Mouse (Mus musculus) erythroblast, embryonic 14.5 days (primary cell): Measurements from ENCODE around the gene Tgfbrap1. TPM values are rescaled to one million over a fixed set of nuclear protein-coding genes. Genes with fewer than 3 reads are reported as not detected.

Experiments used
- H3K27me3 ChIP-seq: 2 replicates; pipeline ENCODE4 v1.6.1; 2012; ENCODE audit warnings: inconsistent platforms; ENCODE audit not compliant: control insufficient read depth
- H3K36me3 ChIP-seq: 2 replicates; pipeline ENCODE4 v1.6.1; 2012; ENCODE audit warnings: mild to moderate bottlenecking, inconsistent platforms; ENCODE audit not compliant: control insufficient read depth
- H3K4me1 ChIP-seq: 2 replicates; pipeline ENCODE4 v1.6.1; 2012; ENCODE audit warnings: inconsistent platforms; ENCODE audit not compliant: control insufficient read depth
- H3K4me3 ChIP-seq: replicated peaks from 2 replicates; pipeline ENCODE3; 2012; ENCODE audit warnings: moderate library complexity, mild to moderate bottlenecking, inconsistent platforms
- H3K9me3 ChIP-seq: 2 replicates; pipeline ENCODE4 v1.6.1; 2012; ENCODE audit warnings: low read length, inconsistent platforms, mixed read lengths; ENCODE audit not compliant: control insufficient read depth
- GATA1 ChIP-seq: IDR thresholded peaks from 2 replicates; pipeline ENCODE4 v1.6.1; 2012; ENCODE audit warnings: low read length, inconsistent platforms, mixed read lengths
- TAL1 ChIP-seq: IDR thresholded peaks from 3 replicates; pipeline ENCODE4 v1.6.1; 2012; ENCODE audit warnings: low read length, inconsistent platforms, mixed read lengths
- polyA plus RNA-seq: library from polyadenylated mRNA; stranded (reverse); fragments of >175 nt; gene quantifications from 2 replicates; pipeline ENCODE4 v1.2.3, GENCODE M21; 2012

Gene Tgfbrap1
- polyA plus RNA-seq, 1 experiment = 0.36 TPM

GRCm38 (mm10) chr1:43120950-43121349 is 22.5 kb upstream of the Tgfbrap1 start:
- H3K27me3 ChIP-seq = no peaks in the 10 kb centered on the region
- H3K4me1 ChIP-seq = no peaks in the 10 kb centered on the region
- 0 out of 2 replicates have a peak, but pooled peaks cover 2% of the 10 kb centered on the region for H3K9me3 ChIP-seq
- no peak for TF ChIP-seq GATA1
- TF ChIP-seq TAL1 = no peak
- H3K36me3 ChIP-seq = peaks cover 19% of the 10 kb centered on the region
- no peak overlapping the region for H3K4me3 ChIP-seq

DNA sequence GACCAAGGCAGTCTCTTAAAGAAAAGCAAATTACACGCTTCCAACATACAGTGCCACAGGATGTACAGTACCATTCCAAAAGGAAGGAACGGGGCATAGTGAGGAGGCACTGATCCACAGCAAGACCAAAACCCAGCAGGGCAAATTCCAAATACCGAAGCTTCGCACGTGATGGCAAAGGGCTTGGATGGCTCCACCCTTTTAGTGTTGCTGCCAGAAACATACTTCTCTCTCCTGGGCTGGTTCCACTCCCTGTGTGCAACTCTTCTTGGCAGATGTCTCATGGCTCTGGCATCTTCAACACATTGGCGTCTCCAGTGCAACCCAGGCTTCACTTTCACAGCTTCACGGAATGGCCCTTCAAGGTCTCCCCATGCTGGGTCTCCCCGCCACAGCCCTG is 19.0 kb upstream of the Tgfbrap1 start:
- Histone ChIP-seq H3K9me3 (0 out of 2 replicates have a peak, but pooled peaks cover 2% of the 10 kb centered on the region), H3K36me3 (peaks cover 44% of the 10 kb centered on the region), H3K4me1 (peaks cover 3% of the 10 kb centered on the region; the same call in 1 of the 2 replicates), H3K4me3 (no peak overlapping the region), H3K27me3 (no peaks in the 10 kb centered on the region)
- no peak for TF ChIP-seq GATA1
- no peak for TF ChIP-seq TAL1

GRCm38 (mm10) chr1:43112882-43113281 is 14.4 kb upstream of the Tgfbrap1 start:
- Histone ChIP-seq H3K9me3 (0 out of 2 replicates have a peak, but pooled peaks cover 2% of the 10 kb centered on the region), H3K4me3 (no peak overlapping the region), H3K36me3 (peaks cover 58% of the 10 kb centered on the region), H3K27me3 (no peaks in the 10 kb centered on the region), H3K4me1 (peaks cover 3% of the 10 kb centered on the region; the same call in 1 of the 2 replicates)
- no peak for TF ChIP-seq GATA1
- no peak for TF ChIP-seq TAL1

DNA sequence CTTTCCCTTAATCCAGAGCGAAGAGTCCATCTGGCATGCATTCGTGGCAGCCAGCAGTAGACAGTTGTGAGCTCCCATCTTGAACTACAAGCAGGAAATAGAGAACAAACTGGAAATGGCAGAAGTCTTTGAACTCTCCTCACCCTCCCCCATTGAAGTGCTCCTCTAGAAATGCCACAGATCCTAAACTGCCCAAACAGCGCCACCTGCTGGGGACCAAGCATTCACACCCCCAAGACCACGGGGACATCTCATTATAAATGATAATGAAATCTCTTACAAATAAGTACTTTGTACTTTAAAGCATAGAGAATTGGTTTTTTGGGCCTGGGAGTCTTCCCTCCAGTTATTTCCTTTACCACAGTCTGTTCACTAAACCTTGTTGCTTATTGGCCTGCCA is 12.1 kb upstream of the Tgfbrap1 start:
- Histone ChIP-seq H3K4me3 (no peak overlapping the region), H3K36me3 (peaks cover 54% of the 10 kb centered on the region), H3K4me1 (peaks cover 3% of the 10 kb centered on the region; the same call in 1 of the 2 replicates), H3K27me3 (no peaks in the 10 kb centered on the region), H3K9me3 (no peaks in the 10 kb centered on the region)
- no peak for TF ChIP-seq TAL1
- TF ChIP-seq GATA1 = no peak

DNA sequence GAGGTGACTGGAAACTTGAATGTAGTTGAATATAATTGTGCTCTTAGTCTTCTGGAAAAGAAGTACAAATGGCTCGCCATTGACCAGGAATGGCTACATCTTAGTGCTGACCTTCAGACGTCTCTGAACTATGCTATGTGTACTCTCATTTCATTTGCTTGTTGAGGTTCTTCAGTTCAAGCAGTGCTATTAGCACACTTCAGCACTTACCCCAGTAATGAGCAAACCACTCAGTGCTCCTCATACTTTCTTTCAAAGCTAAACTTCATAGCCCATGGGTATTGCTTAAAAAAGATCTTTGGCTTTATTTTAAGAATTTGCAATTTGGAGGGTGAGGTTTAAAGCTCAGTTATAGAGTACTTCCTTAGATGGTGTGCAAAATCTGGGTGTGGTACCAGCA is 10.3 kb upstream of the Tgfbrap1 start:
- peaks cover 43% of the 10 kb centered on the region for H3K36me3 ChIP-seq
- H3K4me3 ChIP-seq = no peak overlapping the region
- H3K27me3 ChIP-seq = no peaks in the 10 kb centered on the region
- TF ChIP-seq GATA1 (no peak), TAL1 (no peak)
- H3K4me1 ChIP-seq = peaks cover under 1% of the 10 kb centered on the region; the same call in 1 of the 2 replicates
- H3K9me3 ChIP-seq = no peaks in the 10 kb centered on the region

DNA sequence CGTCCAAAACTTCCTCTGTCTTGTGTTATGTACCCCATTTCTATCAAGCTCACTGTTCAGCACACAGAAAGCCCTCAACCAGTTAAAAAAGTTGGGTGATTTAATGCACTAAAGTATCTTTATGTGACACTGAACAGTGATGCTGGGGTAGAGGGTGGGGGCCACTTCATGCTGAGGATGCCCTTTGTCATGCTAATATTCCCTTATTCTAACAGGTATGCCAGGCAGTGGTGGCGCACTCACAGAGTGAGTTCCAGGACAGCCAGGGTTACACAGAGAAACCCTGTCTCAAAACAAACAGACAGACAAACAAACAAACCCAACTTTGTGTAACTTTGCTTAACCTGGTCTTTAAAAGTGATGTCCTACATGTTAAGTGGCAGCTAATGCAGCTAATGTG is 4.2 kb downstream of the Tgfbrap1 start:
- Histone ChIP-seq H3K4me1 (peaks cover 38% of the 10 kb centered on the region), H3K9me3 (no peaks in the 10 kb centered on the region), H3K4me3 (no peak overlapping the region), H3K36me3 (peaks cover 10% of the 10 kb centered on the region), H3K27me3 (no peaks in the 10 kb centered on the region)
- TF ChIP-seq GATA1 (no peak), TAL1 (no peak)

DNA sequence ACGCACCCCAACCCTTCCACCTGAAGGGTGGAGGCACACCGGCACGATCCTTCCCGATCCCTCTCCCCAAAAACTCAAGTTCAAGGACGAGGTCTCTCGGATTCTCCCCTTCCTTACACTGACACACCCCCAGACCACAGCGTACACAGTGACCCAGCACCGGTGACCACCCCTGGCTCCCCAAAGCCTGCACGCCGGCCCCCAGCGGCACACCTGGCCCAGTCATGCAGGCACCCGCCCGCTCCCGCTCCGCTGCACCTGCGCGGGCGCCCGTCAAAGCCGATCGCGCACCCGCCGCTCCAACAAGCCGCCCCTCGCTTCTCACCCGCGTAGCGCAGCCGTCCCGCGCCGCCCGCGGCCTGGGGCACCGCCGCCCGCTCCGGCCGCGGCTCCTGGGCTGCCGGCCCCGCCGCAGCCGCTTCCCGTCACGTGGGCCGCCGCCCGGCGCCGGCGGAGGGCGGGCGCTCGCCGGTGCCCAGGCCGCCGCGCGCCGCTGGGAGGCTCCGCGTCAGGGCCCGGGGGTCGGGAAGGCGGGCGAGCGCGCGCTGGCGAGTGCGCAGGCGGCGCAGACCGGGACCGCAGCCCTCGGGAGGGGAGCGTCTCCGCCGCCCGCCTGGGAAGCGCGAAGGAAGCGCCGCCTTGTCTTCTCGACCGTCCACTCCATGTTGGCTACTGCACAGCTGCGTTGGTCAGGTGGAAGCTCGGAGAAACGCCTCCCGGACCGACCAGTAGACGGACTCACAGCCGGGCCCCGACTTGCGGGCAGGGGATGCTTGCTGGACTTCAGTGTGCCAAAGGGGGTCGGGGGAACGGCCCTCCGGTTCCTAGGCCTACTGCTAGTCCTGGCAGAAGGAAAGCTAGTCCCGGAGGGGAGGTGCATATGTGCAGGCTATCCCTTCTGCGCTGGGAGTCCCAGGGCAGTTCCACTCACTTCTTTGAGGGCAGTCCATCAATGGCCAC is 6.1 kb downstream of the Tgfbrap1 start:
- TF ChIP-seq TAL1 (no peak), GATA1 (no peak)
- peak overlapping the region; percentile 92 for H3K4me3 ChIP-seq
- peaks cover 15% of the 10 kb centered on the region for H3K36me3 ChIP-seq

GRCm38 (mm10) chr1:43091306-43092055 is 7.0 kb downstream of the Tgfbrap1 start:
- TF ChIP-seq TAL1 = no peak
- TF ChIP-seq GATA1 = no peak
- peaks cover 23% of the 10 kb centered on the region for H3K4me1 ChIP-seq
- H3K36me3 ChIP-seq = peaks cover 15% of the 10 kb centered on the region
- no peaks in the 10 kb centered on the region for H3K9me3 ChIP-seq
- H3K27me3 ChIP-seq = no peaks in the 10 kb centered on the region
- peak overlapping the region; percentile 92 for H3K4me3 ChIP-seq

More for the DNA sequence above, 6.1 kb downstream of the Tgfbrap1 start:
- Histone ChIP-seq H3K9me3 (no peaks in the 10 kb centered on the region), H3K4me1 (peaks cover 30% of the 10 kb centered on the region), H3K27me3 (no peaks in the 10 kb centered on the region)

DNA sequence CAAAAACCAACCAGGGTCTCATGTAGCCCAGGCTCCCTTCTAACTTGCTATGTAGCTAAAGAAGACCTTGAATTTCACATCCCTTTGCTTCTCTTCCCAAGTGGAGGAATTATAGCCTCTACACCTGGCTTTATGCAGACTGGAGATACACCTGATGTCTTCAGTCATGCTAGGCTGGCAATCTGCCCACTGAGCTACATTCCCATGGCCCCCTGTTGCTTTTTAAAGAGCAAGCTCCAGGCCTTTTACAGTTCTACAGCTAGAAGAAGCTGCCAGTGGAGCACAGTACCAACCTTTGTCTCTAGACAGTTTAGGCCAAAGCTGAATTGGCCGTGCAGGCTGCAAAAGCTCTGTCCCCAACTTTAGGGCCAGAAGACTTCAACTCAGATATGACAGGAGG is 8.0 kb downstream of the Tgfbrap1 start:
- Histone ChIP-seq H3K9me3 (no peaks in the 10 kb centered on the region), H3K27me3 (no peaks in the 10 kb centered on the region), H3K4me3 (no peak overlapping the region), H3K4me1 (peaks cover 23% of the 10 kb centered on the region), H3K36me3 (peaks cover 14% of the 10 kb centered on the region)
- no peak for TF ChIP-seq GATA1
- no peak for TF ChIP-seq TAL1
